Mouse (Mus musculus) hindbrain, embryonic 16.5 days (tissue): ENCODE data around the gene Zdhhc19. TPM values are rescaled to one million over a fixed set of nuclear protein-coding genes. Genes with fewer than 3 reads are reported as not detected.

Source experiments
- ATAC-seq: fragments of 200-750 bp; cut with Nextera tagmentation; 2 replicates; pipeline ENCODE4 v1.8.0; 2017; ENCODE audit warnings: moderate TSS enrichment, moderate library complexity
- H3K27ac ChIP-seq: fragments of 300-500 bp; sonication (generic); 2 replicates; pipeline ENCODE4 v1.5.1; 2014; ENCODE audit warnings: low read depth, mild to moderate bottlenecking, control low read depth, low read length, moderate library complexity
- H3K27me3 ChIP-seq: fragments of 300-500 bp; sonication (generic); replicated peaks from 2 replicates; pipeline ENCODE4 v1.6.1; 2014; ENCODE audit warnings: low read length; ENCODE audit not compliant: control insufficient read depth, insufficient read depth
- H3K36me3 ChIP-seq: fragments of 300-500 bp; sonication (generic); 2 replicates; pipeline ENCODE4 v1.6.1; 2014; ENCODE audit warnings: mild to moderate bottlenecking, low read length, moderate library complexity, mixed read lengths; ENCODE audit not compliant: control insufficient read depth, insufficient read depth
- H3K4me1 ChIP-seq: fragments of 300-500 bp; sonication (generic); 2 replicates; pipeline ENCODE4 v1.6.1; 2014; ENCODE audit warnings: low read depth, low read length; ENCODE audit not compliant: control insufficient read depth, insufficient read depth
- H3K4me2 ChIP-seq: fragments of 300-500 bp; sonication (generic); 2 replicates; pipeline ENCODE4 v1.6.1; 2014; ENCODE audit warnings: mild to moderate bottlenecking, low read length, control low read depth, moderate library complexity
- H3K4me3 ChIP-seq: fragments of 300-500 bp; sonication (generic); 2 replicates; pipeline ENCODE4 v1.5.1; 2014; ENCODE audit warnings: mild to moderate bottlenecking, low read length, control low read depth, moderate library complexity
- H3K9ac ChIP-seq: fragments of 300-500 bp; sonication (generic); 2 replicates; pipeline ENCODE4 v1.6.1; 2014; ENCODE audit warnings: low read depth, mild to moderate bottlenecking, control low read depth, low read length, moderate library complexity
- H3K9me3 ChIP-seq: fragments of 300-500 bp; sonication (generic); 2 replicates; pipeline ENCODE4 v1.6.1; 2014; ENCODE audit warnings: mild to moderate bottlenecking, low read length, moderate library complexity; ENCODE audit not compliant: control insufficient read depth
- WGBS: fragments of 180-500 bp; shearing (Covaris S2); extraction: QIAGEN DNeasy Blood & Tissue Kit; methylation state at CpG from one replicate; pipeline ENCODE4 v1.1.7; 2014; 5-methylcytosine and 5-hydroxymethylcytosine counted together
- polyA plus RNA-seq: library from polyadenylated mRNA; unstranded; fragments of >200 nt; fragmentation: Nextera tagmentation; extraction: Ambion mirVana; gene quantifications from 2 replicates; pipeline ENCODE4 v1.2.1, GENCODE M21; 2015

Zdhhc19 gene
- polyA plus RNA-seq, 1 experiment from 2014 or later: not detected

DNA sequence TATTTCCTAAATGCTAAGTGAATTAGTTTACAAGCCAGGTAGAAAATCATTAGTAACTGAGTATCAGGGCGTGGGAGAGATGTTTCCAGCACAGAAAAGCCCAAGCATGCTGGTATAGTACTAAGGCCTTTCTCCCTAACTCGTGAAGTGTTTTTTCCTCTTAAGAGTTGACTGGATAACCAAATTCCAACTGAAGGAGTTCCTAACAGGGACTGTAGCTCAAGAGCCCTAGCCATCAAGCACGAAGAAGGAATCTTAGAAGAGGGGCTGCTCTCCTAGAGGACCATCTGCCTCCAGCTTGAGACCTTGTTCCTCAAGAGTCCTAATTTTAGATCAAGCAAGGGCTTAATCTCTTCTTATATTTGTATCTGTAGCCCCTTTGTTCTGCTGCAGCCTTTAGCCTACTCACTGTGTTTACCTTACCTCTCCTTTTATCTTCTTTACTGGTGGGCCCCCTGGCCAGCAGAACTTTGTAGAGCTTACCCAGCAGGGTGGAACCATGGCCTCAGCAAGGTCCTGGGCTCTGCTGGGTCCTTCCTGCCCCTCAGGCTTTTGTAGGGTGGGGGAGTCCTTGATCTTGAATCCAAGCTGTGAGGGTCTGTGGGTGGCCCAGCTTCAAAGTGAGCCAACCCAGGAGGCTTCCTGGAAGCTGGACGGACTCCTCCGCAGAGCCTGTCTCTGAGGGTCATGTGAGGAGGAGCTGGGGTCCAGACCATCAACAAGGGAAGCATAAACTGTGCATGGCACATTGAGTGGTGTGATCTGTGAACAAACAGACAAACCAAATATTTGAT, 42.0 kb downstream of the Zdhhc19 start:
- Histone ChIP-seq H3K9me3 (no peaks in the 10 kb centered on the region), H3K36me3 (no peaks in the 10 kb centered on the region), H3K4me2 (no peak overlapping the region), H3K4me3 (no peak overlapping the region), H3K27me3 (no peaks in the 10 kb centered on the region), H3K9ac (no peak overlapping the region), H3K4me1 (no peaks in the 10 kb centered on the region), H3K27ac (no peak overlapping the region)
- peak; percentile 14; the same call in 1 of the 2 replicates for ATAC-seq
- 46% methylated on average over 5 of the region's 5 CpGs for WGBS

- Histone ChIP-seq H3K9me3 (no peaks in the 10 kb centered on the region), H3K36me3 (no peaks in the 10 kb centered on the region), H3K4me1 (no peaks in the 10 kb centered on the region), H3K27ac (no peak overlapping the region), H3K27me3 (no peaks in the 10 kb centered on the region), H3K4me2 (no peak overlapping the region), H3K4me3 (no peak overlapping the region), H3K9ac (no peak overlapping the region)
- 25% methylated on average over 3 of the region's 3 CpGs for WGBS
- ATAC-seq: no peak
Measured at GRCm38 (mm10) chr16:32538761-32539255, 42.7 kb downstream of the Zdhhc19 start.

GRCm38 (mm10) chr16:32541338-32542179, 45.5 kb downstream of the Zdhhc19 start:
- H3K27ac ChIP-seq: no peak overlapping the region
- WGBS: 90% methylated on average over 6 of the region's 6 CpGs
- no peak overlapping the region for H3K9ac ChIP-seq
- H3K4me2 ChIP-seq: no peak overlapping the region
- H3K36me3 ChIP-seq: no peaks in the 10 kb centered on the region
- no peaks in the 10 kb centered on the region for H3K9me3 ChIP-seq
- ATAC-seq: no peak
- no peak overlapping the region for H3K4me3 ChIP-seq
- H3K4me1 ChIP-seq: no peaks in the 10 kb centered on the region
- no peaks in the 10 kb centered on the region for H3K27me3 ChIP-seq

DNA sequence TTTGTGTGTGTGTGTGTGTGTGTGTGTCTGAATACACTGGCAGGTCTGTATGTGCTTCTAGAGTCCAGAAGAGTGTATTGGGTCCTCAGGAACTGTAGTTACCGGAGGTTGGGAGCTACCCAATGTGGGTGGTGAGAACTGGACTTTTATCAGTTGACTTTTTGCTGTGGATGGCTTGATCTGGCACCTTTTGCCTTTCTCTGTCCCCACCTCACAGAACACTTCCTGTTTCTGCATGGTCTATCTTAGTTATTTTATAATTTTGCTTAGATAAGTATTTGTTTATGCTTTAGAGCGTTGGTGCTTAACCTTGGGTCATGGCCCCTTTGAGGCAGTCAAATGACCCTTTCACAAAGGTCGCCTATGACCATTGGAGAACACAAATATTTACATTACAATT, 47.4 kb downstream of the Zdhhc19 start:
- ATAC-seq: no peak
- no peak overlapping the region for H3K4me3 ChIP-seq
- H3K36me3 ChIP-seq: no peaks in the 10 kb centered on the region
- H3K9me3 ChIP-seq: no peaks in the 10 kb centered on the region
- no peaks in the 10 kb centered on the region for H3K27me3 ChIP-seq
- H3K27ac ChIP-seq: no peak overlapping the region
- H3K4me1 ChIP-seq: no peaks in the 10 kb centered on the region
- H3K4me2 ChIP-seq: no peak overlapping the region
- WGBS: 83% methylated on average over 3 of the region's 3 CpGs
- no peak overlapping the region for H3K9ac ChIP-seq

GRCm38 (mm10) chr16:32547156-32548068, 51.3 kb downstream of the Zdhhc19 start:
- Histone ChIP-seq H3K4me1 (no peaks in the 10 kb centered on the region), H3K27ac (no peak overlapping the region), H3K4me3 (no peak overlapping the region), H3K36me3 (no peaks in the 10 kb centered on the region), H3K4me2 (no peak overlapping the region), H3K9ac (no peak overlapping the region), H3K27me3 (no peaks in the 10 kb centered on the region), H3K9me3 (no peaks in the 10 kb centered on the region)
- WGBS: 78% methylated on average over 10 of the region's 10 CpGs
- no peak for ATAC-seq

- no peaks in the 10 kb centered on the region for H3K9me3 ChIP-seq
- WGBS: 98% methylated on average over 4 of the region's 4 CpGs
- H3K27ac ChIP-seq: no peak overlapping the region
- H3K4me1 ChIP-seq: no peaks in the 10 kb centered on the region
- no peak for ATAC-seq
- no peaks in the 10 kb centered on the region for H3K36me3 ChIP-seq
- no peak overlapping the region for H3K9ac ChIP-seq
- no peaks in the 10 kb centered on the region for H3K27me3 ChIP-seq
- H3K4me3 ChIP-seq: no peak overlapping the region
- H3K4me2 ChIP-seq: no peak overlapping the region
Measured at GRCm38 (mm10) chr16:32550084-32550483, 54.0 kb downstream of the Zdhhc19 start.

- ATAC-seq: no peak
- Histone ChIP-seq H3K27ac (no peak overlapping the region), H3K27me3 (no peaks in the 10 kb centered on the region), H3K9ac (no peak overlapping the region), H3K4me3 (no peak overlapping the region), H3K4me1 (no peaks in the 10 kb centered on the region), H3K36me3 (no peaks in the 10 kb centered on the region), H3K4me2 (no peak overlapping the region), H3K9me3 (no peaks in the 10 kb centered on the region)
- WGBS: 86% methylated on average over 5 of the region's 5 CpGs
Measured at GRCm38 (mm10) chr16:32550487-32550886, 54.4 kb downstream of the Zdhhc19 start.

DNA sequence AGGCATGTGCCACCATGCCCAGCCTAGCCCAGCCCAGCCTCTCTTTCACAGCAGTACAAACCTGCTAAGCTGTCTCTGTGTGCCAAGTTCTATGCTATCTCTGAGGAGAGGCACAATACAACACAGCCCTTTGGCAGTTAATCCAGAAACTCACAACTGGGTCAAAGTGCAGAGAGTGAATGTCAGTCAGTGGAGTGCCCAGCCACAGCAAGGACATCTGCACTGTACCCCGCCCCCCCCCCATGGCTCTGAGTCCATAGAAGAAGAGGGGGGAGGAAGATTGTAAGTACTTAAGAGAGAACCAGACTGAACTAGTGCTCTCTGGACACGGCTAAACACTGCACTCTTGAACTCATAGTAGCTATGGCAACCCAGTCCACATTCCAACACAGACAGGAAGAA, 55.3 kb downstream of the Zdhhc19 start:
- no peaks in the 10 kb centered on the region for H3K4me1 ChIP-seq
- H3K4me3 ChIP-seq: no peak overlapping the region
- 51% methylated on average over 2 of the region's 2 CpGs for WGBS
- H3K27ac ChIP-seq: no peak overlapping the region
- H3K27me3 ChIP-seq: no peaks in the 10 kb centered on the region
- no peaks in the 10 kb centered on the region for H3K9me3 ChIP-seq
- H3K9ac ChIP-seq: no peak overlapping the region
- no peaks in the 10 kb centered on the region for H3K36me3 ChIP-seq
- no peak for ATAC-seq
- H3K4me2 ChIP-seq: no peak overlapping the region
